Mouse (Mus musculus) T-helper 1 cell (primary cell): ENCODE results near the gene Dnttip1.

Experiments
- in situ Hi-C: fragments of 300-600 bp; cut with MboI, MseI; formaldehyde crosslinking; loops from one replicate; pipeline ENCODE4 v1.15.1; 2025; ENCODE audit warnings: high pct_unique_total_duplicates

The Dnttip1 gene

GRCm38 (mm10) chr2:164805332-164805718 is 59.5 kb downstream of the Dnttip1 start:
- in situ Hi-C loops = no loop called here

GRCm38 (mm10) chr2:164806614-164807013 is 60.8 kb downstream of the Dnttip1 start:
- in situ Hi-C loops = no loop called here

DNA sequence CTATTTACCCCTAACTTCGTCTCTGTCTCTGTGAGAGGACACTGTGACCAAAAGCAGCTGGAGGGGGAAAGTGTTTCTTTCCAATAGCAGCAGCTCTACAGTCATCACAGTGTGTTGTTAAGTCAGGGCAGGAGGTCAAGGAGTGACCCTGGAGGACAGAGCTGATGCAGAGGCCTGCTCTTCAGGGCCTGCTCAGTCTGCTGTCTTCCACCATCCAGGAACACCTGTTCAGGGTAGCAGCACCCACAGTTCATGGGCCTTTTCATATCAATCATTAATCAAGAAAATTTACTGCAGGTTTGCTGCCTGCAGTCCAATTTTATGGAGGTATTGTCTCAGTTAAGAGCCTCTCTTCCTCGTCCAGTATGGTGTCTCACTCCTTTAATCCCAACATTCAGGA is 67.8 kb downstream of the Dnttip1 start:
- in situ Hi-C loops = no loop called here

DNA sequence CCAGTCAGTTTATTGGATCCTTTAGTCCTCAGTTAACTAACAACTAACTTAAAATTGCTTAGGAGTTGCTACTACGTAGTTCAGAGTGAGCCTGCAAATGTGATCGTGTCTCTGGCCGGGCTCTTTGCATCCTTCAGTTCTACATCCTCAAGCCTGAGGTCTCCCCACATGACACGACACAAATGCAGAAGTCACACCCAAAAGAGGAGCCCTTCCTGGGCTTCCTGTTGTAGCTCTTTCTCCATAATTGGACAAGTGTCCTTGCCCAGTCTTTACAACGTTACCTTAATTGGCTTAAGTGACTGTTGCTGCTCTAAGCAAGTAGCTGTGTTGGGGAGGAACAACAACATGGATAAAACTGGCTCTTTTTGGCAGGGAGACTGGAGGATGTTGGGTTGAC is 69.6 kb downstream of the Dnttip1 start:
- in situ Hi-C loops = no loop called here

- in situ Hi-C loops = no loop called here
Observed at GRCm38 (mm10) chr2:164815821-164816220, 70.0 kb downstream of the Dnttip1 start.

DNA sequence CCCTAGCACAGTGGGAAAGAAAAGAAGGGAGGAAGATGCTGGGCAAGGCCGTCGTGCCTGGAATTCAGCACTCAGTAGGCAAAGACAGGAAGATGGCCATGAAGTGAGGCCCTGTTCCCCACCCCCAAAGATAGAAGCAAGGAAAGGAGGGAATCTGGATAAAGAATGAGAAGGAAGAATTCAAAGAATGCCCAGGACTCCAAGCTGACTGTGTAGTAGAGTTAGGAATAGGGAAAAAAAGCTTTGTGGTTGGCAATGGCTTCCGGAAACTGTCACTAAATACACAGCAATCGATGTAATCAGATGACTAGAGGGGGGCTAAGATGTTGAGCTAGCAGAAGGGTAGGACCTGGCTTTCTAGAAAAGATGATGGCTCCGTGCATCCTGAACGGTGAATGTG is 71.4 kb downstream of the Dnttip1 start:
- in situ Hi-C loops = no loop called here

- in situ Hi-C loops = no loop called here
Observed at GRCm38 (mm10) chr2:164817703-164818102, 71.9 kb downstream of the Dnttip1 start.
